Mouse (Mus musculus) spleen, adult 2 months (tissue): ENCODE results near the gene Phlda2.

Source experiments
- CTCF ChIP-seq: fragments of 200-500 bp; IDR thresholded peaks from 2 replicates; pipeline ENCODE4 v1.5.1; 2011; ENCODE audit warnings: mild to moderate bottlenecking, inconsistent platforms; ENCODE audit not compliant: insufficient read depth, insufficient read length, insufficient replicate concordance; ENCODE audit errors: extremely low read depth
- POLR2A ChIP-seq: fragments of 200-500 bp; IDR thresholded peaks from 2 replicates; pipeline ENCODE4 v1.6.1; 2011; ENCODE audit warnings: low read depth, low read length, inconsistent platforms

DNA sequence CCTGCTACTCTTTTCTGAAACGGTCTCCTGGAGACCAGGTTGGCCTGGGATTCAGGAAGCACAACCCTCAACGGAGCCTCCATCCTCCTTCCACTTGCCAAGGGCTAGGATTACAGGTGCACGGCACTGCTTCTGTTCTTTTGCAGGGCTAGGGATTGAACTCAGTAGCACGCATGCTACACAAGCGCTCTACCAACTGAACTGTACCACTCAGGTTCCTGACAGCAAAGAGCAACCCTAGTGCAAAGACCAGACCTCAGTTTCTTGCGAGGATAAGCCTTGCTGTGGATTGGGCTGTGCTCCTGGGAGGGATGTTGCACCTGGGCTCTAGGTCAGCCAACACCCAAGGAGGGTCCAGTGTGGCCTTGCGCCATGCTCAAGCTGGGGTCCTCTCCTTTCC is 3.3 kb upstream of the Phlda2 start:
- no peak for TF ChIP-seq POLR2A
- TF ChIP-seq CTCF = no peak
